ENCODE assay signal across 9 mouse cellular contexts in genomic region chr2:153065747-153066508, GRCm38 (mm10). TPM values are rescaled to one million over a fixed set of nuclear protein-coding genes. Genes with fewer than 3 reads are reported as not detected.
DNase-seq lines count a peak whose midpoint lies in the region; ATAC-seq lines count a peak whose summit lies in the region.
"Had no signal": no experiment of that assay in that cellular context is flagged by ENCODE, and none has a peak within 500 bp of the region (broad histone marks: within the 10 kb centered on the region; RNA-seq: fewer than 3 reads in every experiment).

TSS of gene Ccm2l (plus strand) at chr2:153065955.

- no peak within 1 kb of the TSS for H3K4me2 ChIP-seq in hindbrain, embryonic 16.5 days (ENCODE audit: low read length)
- no peak within 1 kb of the TSS for H3K4me2 ChIP-seq in hindbrain, embryonic 12.5 days (replicated peaks)
- peak within 1 kb of the TSS; percentile 43 for H3K4me2 ChIP-seq in heart, embryonic 11.5 days
- no peak within 1 kb of the TSS for H3K4me2 ChIP-seq in forebrain, embryonic 15.5 days (replicated peaks)
- H3K4me2 ChIP-seq: midbrain, embryonic 12.5 days had no signal

- no peak within 1 kb of the TSS for H3K9ac ChIP-seq in hindbrain, embryonic 16.5 days (ENCODE audit: low read depth, low read length)
- H3K9ac ChIP-seq in hindbrain, embryonic 12.5 days = no peak within 1 kb of the TSS
- H3K9ac ChIP-seq in heart, embryonic 11.5 days (ENCODE audit: low read depth, low read length) = peak within 1 kb of the TSS; percentile 17; the same call in 1 of the 2 replicates
- H3K9ac ChIP-seq in forebrain, embryonic 15.5 days (replicated peaks) = no peak within 1 kb of the TSS
- H3K9ac ChIP-seq: midbrain, embryonic 12.5 days had no signal

- 58% methylated on average over 12 of the region's 12 CpGs for WGBS in hindbrain, embryonic 16.5 days
- WGBS in hindbrain, embryonic 12.5 days = 54% methylated on average over 12 of the region's 12 CpGs
- 37% methylated on average over 12 of the region's 12 CpGs for WGBS in heart, embryonic 11.5 days (ENCODE audit: insufficient replicate concordance)
- 55% methylated on average over 12 of the region's 12 CpGs for WGBS in forebrain, embryonic 15.5 days

- peak; percentile 70 to 86 for DNase-seq in kidney, postnatal 25 days
- DNase-seq in right cerebral cortex, postnatal 10 days (ENCODE audit: low spot score in 2 of 2) = no peak
- DNase-seq in left cerebral cortex, adult 18-20 months (ENCODE audit: low spot score in 2 of 2) = no peak

- H3K27ac ChIP-seq in hindbrain, embryonic 16.5 days (ENCODE audit: low read depth, low read length) = no peak within 1 kb of the TSS
- H3K27ac ChIP-seq in hindbrain, embryonic 12.5 days = no peak within 1 kb of the TSS
- H3K27ac ChIP-seq in heart, embryonic 11.5 days (ENCODE audit: low read depth, low read length) = peak within 1 kb of the TSS; percentile 77
- no peak within 1 kb of the TSS for H3K27ac ChIP-seq in forebrain, embryonic 15.5 days (replicated peaks)
- H3K27ac ChIP-seq: midbrain, embryonic 12.5 days had no signal

- 0 out of 2 replicates have a peak, but pooled peaks have one; percentile 10 for ATAC-seq in hindbrain, embryonic 16.5 days
- no peak for ATAC-seq in hindbrain, embryonic 12.5 days (ENCODE audit: low FRiP score)
- peak; percentile 61 for ATAC-seq in heart, embryonic 11.5 days (replicated peaks; ENCODE audit: insufficient number of reproducible peaks, low FRiP score, low TSS enrichment)
- ATAC-seq in megakaryocyte progenitor cell, adult 5-6 weeks (replicated peaks; ENCODE audit: poor library complexity) = peak; percentile 56
- ATAC-seq in forebrain, embryonic 15.5 days (replicated peaks) = no peak

- no peaks in the 10 kb centered on the region for H3K4me1 ChIP-seq in hindbrain, embryonic 16.5 days (ENCODE audit: control insufficient read depth, insufficient read depth, low read depth, low read length)
- H3K4me1 ChIP-seq in hindbrain, embryonic 12.5 days = no peaks in the 10 kb centered on the region
- H3K4me1 ChIP-seq in heart, embryonic 11.5 days (ENCODE audit: control insufficient read depth, insufficient read depth, low read length) = no peaks in the 10 kb centered on the region
- peaks cover 25% of the 10 kb centered on the region for H3K4me1 ChIP-seq in forebrain, embryonic 15.5 days

- peaks cover 9% of the 10 kb centered on the region for H3K27me3 ChIP-seq in hindbrain, embryonic 16.5 days (replicated peaks; ENCODE audit: control insufficient read depth, insufficient read depth, low read length)
- peaks cover 42% of the 10 kb centered on the region for H3K27me3 ChIP-seq in hindbrain, embryonic 12.5 days
- H3K27me3 ChIP-seq in heart, embryonic 11.5 days (ENCODE audit: control insufficient read depth, insufficient read depth, low read length) = peaks cover 37% of the 10 kb centered on the region
- H3K27me3 ChIP-seq in forebrain, embryonic 15.5 days = peaks cover 27% of the 10 kb centered on the region

- no peaks in the 10 kb centered on the region for H3K9me3 ChIP-seq in hindbrain, embryonic 16.5 days (ENCODE audit: control insufficient read depth, low read length)
- no peaks in the 10 kb centered on the region for H3K9me3 ChIP-seq in hindbrain, embryonic 12.5 days (replicated peaks)
- H3K9me3 ChIP-seq in heart, embryonic 11.5 days (replicated peaks; ENCODE audit: control insufficient read depth, low read length) = no peaks in the 10 kb centered on the region
- no peaks in the 10 kb centered on the region for H3K9me3 ChIP-seq in forebrain, embryonic 15.5 days
- H3K9me3 ChIP-seq: midbrain, embryonic 12.5 days had no signal

- no peaks in the 10 kb centered on the region for H3K36me3 ChIP-seq in hindbrain, embryonic 16.5 days (ENCODE audit: control insufficient read depth, insufficient read depth, low read length)
- no peaks in the 10 kb centered on the region for H3K36me3 ChIP-seq in hindbrain, embryonic 12.5 days
- H3K36me3 ChIP-seq in heart, embryonic 11.5 days (ENCODE audit: control insufficient read depth, insufficient read depth, low read length) = no peaks in the 10 kb centered on the region
- no peaks in the 10 kb centered on the region for H3K36me3 ChIP-seq in forebrain, embryonic 15.5 days
- H3K36me3 ChIP-seq: midbrain, embryonic 12.5 days had no signal

- no peak within 1 kb of the TSS for H3K4me3 ChIP-seq in hindbrain, embryonic 16.5 days (ENCODE audit: low read length)
- H3K4me3 ChIP-seq in hindbrain, embryonic 12.5 days = no peak within 1 kb of the TSS
- H3K4me3 ChIP-seq in heart, embryonic 11.5 days (ENCODE audit: low read depth, low read length) = peak within 1 kb of the TSS; percentile 33
- H3K4me3 ChIP-seq in forebrain, embryonic 15.5 days = no peak within 1 kb of the TSS
- H3K4me3 ChIP-seq: midbrain, embryonic 12.5 days had no signal

RNA-seq across cellular contexts. Expression of gene Ccm2l, which starts in this region (rescaled TPM):
- polyA plus RNA-seq in hindbrain, embryonic 16.5 days (2015; fragmentation: Nextera tagmentation; extraction: Ambion mirVana) = 0.58 and 1.4 TPM in 2 replicates
- polyA plus RNA-seq in hindbrain, embryonic 12.5 days (2016; fragmentation: Nextera tagmentation; extraction: Ambion mirVana) = 2.8 and 3.3 TPM in 2 replicates
- 5.2 and 6.1 TPM in 2 replicates for polyA plus RNA-seq in heart, embryonic 11.5 days (2014; fragmentation: Nextera tagmentation; extraction: Ambion mirVana)
- 2.5 and 2.8 TPM in 2 replicates for total RNA-seq in megakaryocyte progenitor cell, adult 5-6 weeks (2015)
- total RNA-seq in megakaryocyte progenitor cell, adult 5-6 weeks (2017) = 1.2 and 2.2 TPM in 2 replicates
- polyA plus RNA-seq in forebrain, embryonic 15.5 days (2015; fragmentation: Nextera tagmentation; extraction: Ambion mirVana) = 0.98 and 1.1 TPM in 2 replicates
- 1 to 10 TPM; 4.5 to 4.6 TPM for total RNA-seq in left cerebral cortex, adult 18-20 months (2021)

Comparison
In these comparisons a context has a peak if more than half of its experiments do, and no peak if none do; other contexts are left out.
1. ATAC-seq: peak in hindbrain, embryonic 16.5 days (single experiment), heart, embryonic 11.5 days (single experiment) and megakaryocyte progenitor cell, adult 5-6 weeks (single experiment); none in hindbrain, embryonic 12.5 days (single experiment) and forebrain, embryonic 15.5 days (single experiment).
2. DNase-seq: peak in kidney, postnatal 25 days (2 of 2); none in right cerebral cortex, postnatal 10 days (0 of 2) and left cerebral cortex, adult 18-20 months (0 of 2).